Mouse (Mus musculus) forebrain, embryonic 14.5 days (tissue): ENCODE measurements around the gene Decr2. TPM values are rescaled to one million over a fixed set of nuclear protein-coding genes. Genes with fewer than 3 reads are reported as not detected.

ENCODE experiments used
- ATAC-seq: fragments of 200-750 bp; cut with Nextera tagmentation; 2 replicates; pipeline ENCODE4 v1.8.0; 2017; ENCODE audit warnings: mild to moderate bottlenecking, moderate library complexity
- DNase-seq: peaks from one replicate; pipeline ENCODE4 v3.0.0-alpha.2; 2015; ENCODE audit warnings: low spot score
- H3K27ac ChIP-seq: fragments of 300-500 bp; sonication (generic); 2 replicates; pipeline ENCODE4 v1.5.1; 2014; ENCODE audit warnings: low read depth, mild to moderate bottlenecking, control low read depth, low read length, moderate library complexity
- H3K27me3 ChIP-seq: fragments of 300-500 bp; sonication (generic); replicated peaks from 2 replicates; pipeline ENCODE4 v1.6.1; 2014; ENCODE audit warnings: low read length, control low read depth, mixed read lengths; ENCODE audit not compliant: control insufficient read depth, insufficient read depth
- H3K36me3 ChIP-seq: fragments of 300-500 bp; sonication (generic); 2 replicates; pipeline ENCODE4 v1.6.1; 2014; ENCODE audit warnings: low read length, control low read depth; ENCODE audit not compliant: control insufficient read depth, insufficient read depth
- H3K4me1 ChIP-seq: fragments of 300-500 bp; sonication (generic); 2 replicates; pipeline ENCODE4 v1.6.1; 2014; ENCODE audit warnings: antibody characterized with exemption, low read length, control low read depth; ENCODE audit not compliant: control insufficient read depth, insufficient read depth
- H3K4me2 ChIP-seq: fragments of 300-500 bp; sonication (generic); 2 replicates; pipeline ENCODE4 v1.6.1; 2014; ENCODE audit warnings: mild to moderate bottlenecking, control low read depth, low read length
- H3K4me3 ChIP-seq: fragments of 300-500 bp; sonication (generic); 2 replicates; pipeline ENCODE4 v1.5.1; 2014; ENCODE audit warnings: low read depth, low read length, control low read depth
- H3K9ac ChIP-seq: fragments of 300-500 bp; sonication (generic); 2 replicates; pipeline ENCODE4 v1.6.1; 2014; ENCODE audit warnings: mild to moderate bottlenecking, low read length, control low read depth, moderate library complexity
- H3K9me3 ChIP-seq: fragments of 300-500 bp; sonication (generic); replicated peaks from 2 replicates; pipeline ENCODE4 v1.6.1; 2016; ENCODE audit warnings: low read length, control low read depth, mixed read lengths; ENCODE audit not compliant: control insufficient read depth
- WGBS: fragments of 180-500 bp; shearing (Covaris S2); extraction: QIAGEN DNeasy Blood & Tissue Kit; methylation state at CpG from one replicate; pipeline ENCODE4 v1.1.7; 2014; 5-methylcytosine and 5-hydroxymethylcytosine counted together
- polyA plus RNA-seq: library from polyadenylated mRNA; unstranded; fragments of >200 nt; fragmentation: Nextera tagmentation; extraction: Ambion mirVana; gene quantifications from 2 replicates; pipeline ENCODE4 v1.2.1, GENCODE M21; 2014

Gene Decr2
- polyA plus RNA-seq, 1 experiment from 2014 or later, result 14.4 TPM

DNA sequence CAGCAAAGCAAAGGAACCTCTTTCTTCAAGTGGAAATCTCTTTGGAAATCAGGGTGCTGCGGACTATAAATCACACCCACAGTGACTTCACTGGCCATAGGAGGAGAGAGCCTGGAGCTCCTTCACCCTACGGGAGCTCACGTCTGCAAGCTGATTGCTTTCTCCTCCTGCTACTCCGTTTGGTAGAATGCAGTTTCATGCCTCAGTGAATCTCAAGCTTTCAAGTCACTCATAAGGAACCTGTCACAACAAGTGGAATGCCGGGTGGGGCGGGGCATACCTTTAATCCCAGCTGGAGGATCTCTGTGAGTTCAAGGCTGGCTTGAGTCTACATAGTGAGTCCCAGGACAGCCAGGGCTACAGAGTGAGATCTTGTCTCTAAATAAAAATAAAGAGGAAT, 35.0 kb downstream of the Decr2 start:
- no peaks in the 10 kb centered on the region for H3K27me3 ChIP-seq
- no peaks in the 10 kb centered on the region for H3K4me1 ChIP-seq
- ATAC-seq (no peak), DNase-seq (no peak)
- H3K4me3 ChIP-seq, result no peak overlapping the region
- H3K4me2 ChIP-seq, result no peak overlapping the region
- WGBS, result 36% methylated on average over 6 of the region's 6 CpGs
- H3K9ac ChIP-seq, result no peak overlapping the region
- no peak overlapping the region for H3K27ac ChIP-seq
- H3K36me3 ChIP-seq, result peaks cover 64% of the 10 kb centered on the region
- H3K9me3 ChIP-seq, result no peaks in the 10 kb centered on the region

DNA sequence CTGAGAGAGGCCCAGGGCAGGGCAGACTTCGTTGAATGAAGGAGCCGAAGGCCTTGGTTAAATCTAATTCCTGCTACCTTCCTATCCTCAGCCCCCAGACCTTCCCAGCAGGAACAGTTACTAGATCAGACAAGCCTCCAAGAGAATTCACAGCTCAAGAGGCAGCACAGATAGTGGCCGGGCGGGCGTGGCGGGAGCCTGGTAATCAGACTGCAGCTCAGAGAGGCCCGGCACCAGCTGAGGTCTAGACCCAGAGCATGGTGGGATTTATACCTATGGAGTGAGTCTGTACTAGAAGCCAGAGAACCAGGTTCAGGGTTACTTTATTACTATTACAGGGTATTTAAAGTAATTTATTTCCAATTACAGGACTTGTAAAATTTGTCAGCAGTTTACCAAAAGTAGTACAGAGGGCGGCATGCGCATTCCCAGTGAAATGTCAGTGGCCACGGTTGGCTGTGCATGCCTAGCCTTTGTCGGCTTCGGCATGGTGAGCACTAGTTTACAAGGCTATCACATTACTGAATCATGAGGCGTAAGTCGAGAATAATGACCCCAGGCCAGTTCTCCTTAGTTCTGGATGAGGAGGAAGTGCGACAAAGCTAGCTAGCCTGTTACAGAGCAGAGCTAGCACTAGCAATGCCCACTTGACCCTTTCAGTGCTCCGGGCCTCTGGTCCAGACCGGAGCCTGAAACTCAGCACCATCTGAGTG, 35.8 kb downstream of the Decr2 start:
- H3K27ac ChIP-seq, result no peak overlapping the region
- no peaks in the 10 kb centered on the region for H3K27me3 ChIP-seq
- H3K9ac ChIP-seq, result no peak overlapping the region
- no peak overlapping the region for H3K4me3 ChIP-seq
- H3K4me2 ChIP-seq, result no peak overlapping the region
- peaks cover 55% of the 10 kb centered on the region for H3K36me3 ChIP-seq
- 83% methylated on average over 17 of the region's 17 CpGs for WGBS
- no peaks in the 10 kb centered on the region for H3K9me3 ChIP-seq
- DNase-seq (no peak), ATAC-seq (no peak)
- H3K4me1 ChIP-seq, result no peaks in the 10 kb centered on the region

DNA sequence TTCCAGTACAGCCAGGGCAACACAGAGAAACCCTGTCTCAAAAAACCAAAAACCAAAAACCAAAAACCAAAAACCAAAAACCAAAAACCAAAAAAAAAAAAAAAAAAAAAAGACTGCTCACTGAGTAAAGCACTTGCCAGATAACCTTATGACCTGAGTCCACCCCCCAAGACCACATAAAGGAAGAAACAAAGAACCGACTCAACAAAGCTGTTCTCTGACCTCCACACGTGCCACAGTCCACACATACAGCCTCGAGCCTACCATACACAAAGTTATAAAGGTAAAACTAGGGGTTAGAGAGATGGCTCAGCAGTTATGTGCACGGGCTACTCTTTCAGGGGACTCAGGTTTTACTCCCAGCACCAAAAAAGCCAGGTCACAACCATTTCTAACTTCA, 37.4 kb downstream of the Decr2 start:
- H3K4me1 ChIP-seq, result no peaks in the 10 kb centered on the region
- peaks cover 43% of the 10 kb centered on the region for H3K36me3 ChIP-seq
- no peak overlapping the region for H3K4me2 ChIP-seq
- 94% methylated on average over 4 of the region's 4 CpGs for WGBS
- ATAC-seq (no peak), DNase-seq (no peak)
- no peaks in the 10 kb centered on the region for H3K27me3 ChIP-seq
- no peak overlapping the region for H3K27ac ChIP-seq
- no peaks in the 10 kb centered on the region for H3K9me3 ChIP-seq
- H3K4me3 ChIP-seq, result no peak overlapping the region
- no peak overlapping the region for H3K9ac ChIP-seq

GRCm38 (mm10) chr17:26052074-26052473, 38.1 kb downstream of the Decr2 start:
- Histone ChIP-seq H3K27ac (no peak overlapping the region), H3K4me1 (no peaks in the 10 kb centered on the region), H3K4me3 (no peak overlapping the region), H3K4me2 (no peak overlapping the region), H3K27me3 (no peaks in the 10 kb centered on the region), H3K9me3 (no peaks in the 10 kb centered on the region), H3K36me3 (peaks cover 36% of the 10 kb centered on the region), H3K9ac (no peak overlapping the region)
- DNase-seq, result no peak
- WGBS, result 92% methylated on average over 4 of the region's 4 CpGs
- no peak for ATAC-seq

- WGBS, result 86% methylated on average over 8 of the region's 8 CpGs
- no peak overlapping the region for H3K27ac ChIP-seq
- H3K9me3 ChIP-seq, result no peaks in the 10 kb centered on the region
- ATAC-seq (no peak), DNase-seq (no peak)
- no peak overlapping the region for H3K4me3 ChIP-seq
- no peak overlapping the region for H3K9ac ChIP-seq
- peaks cover 9% of the 10 kb centered on the region; the same call in 1 of the 2 replicates for H3K36me3 ChIP-seq
- no peak overlapping the region for H3K4me2 ChIP-seq
- peaks cover 9% of the 10 kb centered on the region for H3K4me1 ChIP-seq
- no peaks in the 10 kb centered on the region for H3K27me3 ChIP-seq
Measured at GRCm38 (mm10) chr17:26048118-26048517, 42.0 kb downstream of the Decr2 start.

DNA sequence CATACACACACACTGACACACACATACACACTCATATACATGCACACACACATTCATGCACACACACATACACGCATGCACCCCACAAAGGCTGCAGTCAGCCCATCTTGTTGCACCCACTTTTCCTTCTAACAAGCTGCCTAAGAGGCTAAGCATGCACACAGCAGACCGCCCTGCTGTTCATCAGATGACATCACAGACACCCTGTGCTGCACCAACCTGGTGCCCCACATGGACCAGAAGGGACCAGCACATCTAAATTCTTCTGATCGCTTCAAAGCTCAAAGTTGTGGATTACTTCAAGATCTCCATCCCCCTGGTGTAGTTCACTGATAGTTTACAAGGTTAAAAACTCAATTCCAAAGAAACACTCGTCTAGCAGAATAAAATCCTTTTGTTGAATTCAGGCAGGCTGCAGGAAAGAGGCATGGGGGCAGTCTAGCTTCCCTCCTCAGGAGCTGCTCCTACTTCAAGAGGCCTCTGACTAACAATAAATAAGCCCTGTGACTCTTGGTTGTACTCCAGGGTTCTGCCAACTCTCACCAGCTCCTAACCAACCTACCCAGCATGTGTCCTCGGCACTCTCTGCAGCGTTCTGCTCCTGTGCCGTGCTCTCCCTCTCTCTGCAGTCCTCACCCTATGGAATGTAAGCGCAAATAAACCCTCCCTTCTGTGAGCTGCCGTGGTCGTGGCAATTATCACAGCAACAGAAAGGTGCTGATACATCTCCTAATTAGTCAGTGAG, 43.7 kb downstream of the Decr2 start:
- 0 out of 2 replicates have a peak, but pooled peaks cover under 1% of the 10 kb centered on the region for H3K36me3 ChIP-seq
- H3K4me2 ChIP-seq, result no peak overlapping the region
- H3K4me3 ChIP-seq, result no peak overlapping the region
- no peaks in the 10 kb centered on the region for H3K9me3 ChIP-seq
- no peak overlapping the region; the same call in 1 of the 2 replicates for H3K27ac ChIP-seq
- 62% methylated on average over 10 of the region's 10 CpGs for WGBS
- no peaks in the 10 kb centered on the region for H3K27me3 ChIP-seq
- ATAC-seq, result no peak
- H3K9ac ChIP-seq, result no peak overlapping the region
- peaks cover 18% of the 10 kb centered on the region for H3K4me1 ChIP-seq
- DNase-seq, result peak; percentile 14

- no peak overlapping the region for H3K4me2 ChIP-seq
- WGBS, result 62% methylated on average over 4 of the region's 4 CpGs
- no peak overlapping the region for H3K9ac ChIP-seq
- ATAC-seq (no peak), DNase-seq (peak; percentile 30)
- H3K36me3 ChIP-seq, result no peaks in the 10 kb centered on the region
- H3K27ac ChIP-seq, result 0 out of 2 replicates have a peak overlapping the region, but pooled peaks have one; percentile 15
- peaks cover 18% of the 10 kb centered on the region for H3K4me1 ChIP-seq
- no peaks in the 10 kb centered on the region for H3K27me3 ChIP-seq
- H3K4me3 ChIP-seq, result no peak overlapping the region
- H3K9me3 ChIP-seq, result no peaks in the 10 kb centered on the region
Measured at GRCm38 (mm10) chr17:26045285-26045684, 44.9 kb downstream of the Decr2 start.

DNA sequence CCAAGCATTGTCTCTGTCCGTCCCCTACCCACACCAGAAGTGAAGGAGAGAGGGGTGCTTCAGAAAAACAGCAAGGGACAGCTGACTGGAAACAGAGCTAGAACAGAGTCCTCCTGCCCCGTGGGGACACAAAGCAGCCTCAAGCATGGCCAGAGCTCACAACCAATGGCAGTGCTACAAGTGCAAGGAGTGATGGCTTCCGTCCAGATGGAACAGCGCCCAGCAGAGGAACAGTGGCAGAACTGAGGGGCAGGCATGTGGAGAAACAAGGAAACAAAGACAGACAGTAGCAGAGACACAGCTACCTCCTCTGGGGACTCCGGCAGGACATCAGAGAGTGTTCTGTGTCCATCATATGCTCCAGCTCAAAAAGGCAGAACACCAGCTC, 46.9 kb downstream of the Decr2 start:
- DNase-seq (peak; percentile 86), ATAC-seq (peak; percentile 83)
- H3K4me1 ChIP-seq, result peaks cover 18% of the 10 kb centered on the region
- peak overlapping the region; percentile 9; the same call in 1 of the 2 replicates for H3K9ac ChIP-seq
- peak overlapping the region; percentile 83 for H3K27ac ChIP-seq
- no peaks in the 10 kb centered on the region for H3K9me3 ChIP-seq
- H3K36me3 ChIP-seq, result 0 out of 2 replicates have a peak, but pooled peaks cover 4% of the 10 kb centered on the region
- H3K27me3 ChIP-seq, result no peaks in the 10 kb centered on the region
- H3K4me2 ChIP-seq, result peak overlapping the region; percentile 18; the same call in 1 of the 2 replicates
- 27% methylated on average over 5 of the region's 5 CpGs for WGBS
- H3K4me3 ChIP-seq, result no peak overlapping the region
